Mouse (Mus musculus) kidney, adult 10 weeks (tissue): ENCODE results near the gene Rnf227. TPM values are rescaled to one million over a fixed set of nuclear protein-coding genes. Genes with fewer than 3 reads are reported as not detected.

Experiments
- polyA plus RNA-seq: library from polyadenylated mRNA; stranded (reverse); fragments of 350-450 nt; fragmentation: Illumina TruSeq; extraction: RNeasy Lipid Tissue Mini Kit (QIAGEN cat#74804); gene quantifications from one replicate; pipeline ENCODE4 v1.2.3, GENCODE M21; 2014; ENCODE audit warnings: low read depth, low replicate concordance

Rnf227 gene
- polyA plus RNA-seq, result 4.6 TPM

GRCm38 (mm10) chr11:69340161-69341131, at the start of gene Rnf227:
Rnf227 (plus strand) TSS chr11:69340461.

GRCm38 (mm10) chr11:69323667-69324111, 16.6 kb upstream of the Rnf227 start, which contains the start of the genes Cntrob and Trappc1:
Cntrob (minus strand) TSS chr11:69323775.
Trappc1 (plus strand) TSS chr11:69323980.

GRCm38 (mm10) chr11:69325628-69326407, 14.4 kb upstream of the Rnf227 start, which contains the start of gene Kcnab3:
Kcnab3 (plus strand) TSS chr11:69326258.

GRCm38 (mm10) chr11:69369215-69369989, 29.1 kb downstream of the Rnf227 start, which contains the start of gene Chd3:
Chd3 (minus strand) TSS chr11:69369406.

Other genes with a start within 250 kb of the Rnf227 start
- 0.24 TPM for gene Per1, start 245.2 kb upstream of the Rnf227 start, polyA plus RNA-seq
- gene Hes7, start 220.1 kb upstream of the Rnf227 start, polyA plus RNA-seq, result not detected
- gene 9130213A22Rik, start 217.9 kb upstream of the Rnf227 start, polyA plus RNA-seq, result not detected
- gene Aloxe3, start 214.6 kb upstream of the Rnf227 start, polyA plus RNA-seq, result not detected
- gene Alox12b, start 183.5 kb upstream of the Rnf227 start, polyA plus RNA-seq, result not detected
- not detected for gene Alox8, start 142.6 kb upstream of the Rnf227 start, polyA plus RNA-seq
- not detected for gene Gucy2e, start 103.4 kb upstream of the Rnf227 start, polyA plus RNA-seq
- gene Cntrob, start 16.7 kb upstream of the Rnf227 start, polyA plus RNA-seq, result 1.6 TPM
- 43.8 TPM for gene Trappc1, start 16.5 kb upstream of the Rnf227 start, polyA plus RNA-seq
- 0.40 TPM for gene Kcnab3, start 14.2 kb upstream of the Rnf227 start, polyA plus RNA-seq
- 20.4 TPM for gene Chd3, start 28.9 kb downstream of the Rnf227 start, polyA plus RNA-seq
- gene Naa38, start 55.0 kb downstream of the Rnf227 start, polyA plus RNA-seq, result 4.1 TPM
- 41.9 TPM for gene Cyb5d1, start 55.2 kb downstream of the Rnf227 start, polyA plus RNA-seq
- gene Tmem88, start 57.8 kb downstream of the Rnf227 start, polyA plus RNA-seq, result 0.65 TPM
- 2.0 TPM for gene Kdm6b, start 73.2 kb downstream of the Rnf227 start, polyA plus RNA-seq
- gene Dnah2, start 208.6 kb downstream of the Rnf227 start, polyA plus RNA-seq, result not detected
- gene Efnb3, start 219.7 kb downstream of the Rnf227 start, polyA plus RNA-seq, result not detected
- 2.1 TPM for gene Wrap53, start 239.8 kb downstream of the Rnf227 start, polyA plus RNA-seq
- gene Trp53, start 239.9 kb downstream of the Rnf227 start, polyA plus RNA-seq, result 2.5 TPM